Mouse (Mus musculus): Measurements from ENCODE around the gene Chek2. TPM values are rescaled to one million over a fixed set of nuclear protein-coding genes. Genes with fewer than 3 reads are reported as not detected.

The Chek2 gene
- total RNA-seq, 2 experiments from 2014 or later: 2.9 to 4.1 TPM

- DNase-seq: no peak
Observed at GRCm38 (mm10) chr5:110898169-110898568, 58.4 kb downstream of the Chek2 start.

- DNase-seq: no peak
Observed at GRCm38 (mm10) chr5:110898785-110899184, 59.0 kb downstream of the Chek2 start.

GRCm38 (mm10) chr5:110900331-110900730, 60.6 kb downstream of the Chek2 start:
- DNase-seq: no peak

- DNase-seq: no peak
Observed at GRCm38 (mm10) chr5:110906708-110907107, 66.9 kb downstream of the Chek2 start.

GRCm38 (mm10) chr5:110908879-110909278, 69.1 kb downstream of the Chek2 start:
- DNase-seq: no peak

GRCm38 (mm10) chr5:110909955-110910589, 70.3 kb downstream of the Chek2 start:
- DNase-seq: no peak

- DNase-seq: no peak
Observed at GRCm38 (mm10) chr5:110914859-110915258, 75.1 kb downstream of the Chek2 start.

GRCm38 (mm10) chr5:110916241-110916640, 76.5 kb downstream of the Chek2 start:
- no peak for DNase-seq

GRCm38 (mm10) chr5:110919541-110919940, 79.8 kb downstream of the Chek2 start:
- no peak for DNase-seq

GRCm38 (mm10) chr5:110923336-110923735, 83.6 kb downstream of the Chek2 start:
- DNase-seq: peak in 1 of 2 experiments; percentile 31

Other genes with a start within 250 kb of the Chek2 start
- 10 to 100 TPM; 20.7 to 21.1 TPM for gene Noc4l, start 186.6 kb upstream of the Chek2 start, total RNA-seq (2021)
- gene Ddx51, start 186.5 kb upstream of the Chek2 start, total RNA-seq (2021): 10 to 100 TPM; 20.3 to 22.8 TPM
- gene Ep400, start 69.3 kb upstream of the Chek2 start, total RNA-seq (2021): 10 to 100 TPM; 77.2 to 90.5 TPM
- 10 to 100 TPM; 55.4 to 55.5 TPM for gene Pus1, start 59.3 kb upstream of the Chek2 start, total RNA-seq (2021)
- gene Ulk1, start 29.9 kb upstream of the Chek2 start, total RNA-seq (2021): 10 to 100 TPM; 42.5 to 47.1 TPM
- 10 to 100 TPM; 12.7 to 20.7 TPM for gene Hscb, start 202 bp upstream of the Chek2 start, total RNA-seq (2021)
- gene Ttc28, start 39.8 kb downstream of the Chek2 start, total RNA-seq (2021): 10 to 100 TPM; 18.5 to 21.9 TPM